Mouse (Mus musculus) regulatory T cell (primary cell): ENCODE results near the gene Ormdl1.
"Not testable (repeated sequence)": the region's sequence is repeated elsewhere in the genome, so short reads cannot be mapped to it uniquely, and the experiment has no call there.

Source experiments
- in situ Hi-C: fragments of 300-600 bp; cut with MboI, MseI; formaldehyde crosslinking; loops from one replicate; pipeline ENCODE4 v1.15.1; 2025; ENCODE audit warnings: high pct_unique_total_duplicates

The Ormdl1 gene

DNA sequence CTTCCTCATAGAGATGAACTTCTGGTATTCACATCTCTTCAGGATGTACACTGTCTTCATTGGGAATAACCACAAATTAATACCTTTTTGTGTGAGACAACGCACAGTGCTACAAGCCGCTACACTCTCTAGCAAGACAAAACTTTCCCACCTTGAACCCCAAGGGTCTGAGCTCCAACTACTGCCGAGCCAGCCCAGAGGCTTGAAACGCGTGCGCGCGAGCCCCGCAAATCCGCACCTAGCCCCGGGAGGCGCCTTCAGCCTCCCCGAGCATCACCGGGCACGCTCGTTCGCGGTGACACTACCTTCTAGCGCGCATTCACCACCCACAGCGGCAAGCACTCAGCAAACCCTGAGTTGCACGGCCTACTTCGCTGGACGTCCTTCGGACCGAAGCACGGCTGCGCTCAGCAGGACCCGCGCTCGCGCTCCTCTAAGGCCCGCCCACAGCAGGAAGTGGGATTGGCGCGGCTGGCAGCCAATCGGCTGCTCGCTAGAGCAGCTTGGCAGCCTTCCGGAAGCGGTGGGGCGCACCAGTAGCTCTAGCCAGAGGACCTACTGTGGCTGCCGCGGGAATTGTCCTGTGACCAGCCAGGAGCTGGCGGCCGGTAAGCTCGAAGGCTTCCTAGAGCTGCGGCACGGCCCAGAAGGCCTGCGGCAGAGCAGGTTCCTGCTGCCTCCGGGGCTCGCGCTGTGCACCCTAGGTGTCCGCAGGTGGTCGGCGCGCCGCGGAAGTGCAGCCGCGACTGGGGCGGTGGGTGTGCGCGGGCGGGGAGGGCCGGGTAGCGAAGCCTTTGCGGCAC, at the start of gene Ormdl1, which contains the start of the genes Pms1 and Gm28778:
Gene Ormdl1 (plus strand): TSS at position 515 of the 803 bp plus-strand sequence.
Gene Pms1 (minus strand): TSS at position 438 of the 803 bp plus-strand sequence.
Gene Gm28778 (plus strand): TSS at position 531 of the 803 bp plus-strand sequence.
- in situ Hi-C loops, result loop anchor here (5.0 to 10.0 kb wide), 2 partner anchors 56 to 242 kb away; partner anchors contain the start of genes Asdurf, Asnsd1 and Gm28551

DNA sequence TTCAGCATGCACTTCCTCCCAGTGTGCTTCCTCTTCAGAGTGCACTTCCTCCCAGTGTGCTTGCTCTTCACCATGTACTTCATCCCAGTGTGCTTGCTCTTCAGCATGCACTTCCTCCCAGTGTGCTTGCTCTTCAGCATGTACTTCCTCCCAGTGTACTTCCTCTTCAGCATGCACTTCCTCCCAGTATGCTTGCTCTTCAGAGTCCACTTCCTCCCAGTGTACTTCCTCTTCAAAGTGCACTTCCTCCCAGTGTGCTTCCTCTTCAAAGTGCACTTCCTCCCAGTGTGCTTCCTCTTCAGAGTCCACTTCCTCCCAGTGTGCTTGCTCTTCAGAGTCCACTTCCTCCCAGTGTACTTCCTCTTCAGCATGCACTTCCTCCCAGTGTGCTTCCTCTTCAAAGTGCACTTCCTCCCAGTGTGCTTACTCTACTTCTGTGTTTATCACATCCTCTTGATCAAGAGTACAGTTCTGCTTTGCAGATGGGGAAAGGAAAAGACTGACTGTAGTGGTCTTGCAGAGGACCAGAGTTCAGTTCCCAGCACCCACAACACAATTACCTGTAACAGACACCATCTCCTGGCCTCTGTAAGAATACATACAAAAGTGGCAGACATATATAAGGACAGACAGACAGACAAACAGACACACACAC, 31.8 kb upstream of the Ormdl1 start:
- in situ Hi-C loops, result not testable (repeated sequence)

GRCm38 (mm10) chr1:53269901-53270300, 27.0 kb upstream of the Ormdl1 start:
- in situ Hi-C loops, result no loop called here

DNA sequence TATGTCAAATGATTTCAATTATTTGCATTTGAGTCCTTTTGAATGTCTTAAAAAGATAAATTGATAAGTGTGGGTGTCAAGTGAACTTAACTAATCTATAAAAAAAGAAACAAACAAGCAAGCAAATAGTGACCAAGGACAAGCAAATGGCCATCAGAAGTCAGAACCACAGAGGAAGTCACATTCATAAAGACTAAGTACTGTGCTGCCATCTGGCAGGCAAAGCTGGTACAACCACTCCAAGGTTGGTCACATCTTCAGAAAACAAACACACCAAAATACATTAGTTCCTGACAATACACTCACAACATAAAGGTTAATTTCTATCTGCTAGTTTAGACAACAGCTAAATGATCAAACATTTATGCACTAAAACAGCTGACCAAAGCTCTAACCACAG, 24.2 kb upstream of the Ormdl1 start:
- in situ Hi-C loops, result no loop called here

DNA sequence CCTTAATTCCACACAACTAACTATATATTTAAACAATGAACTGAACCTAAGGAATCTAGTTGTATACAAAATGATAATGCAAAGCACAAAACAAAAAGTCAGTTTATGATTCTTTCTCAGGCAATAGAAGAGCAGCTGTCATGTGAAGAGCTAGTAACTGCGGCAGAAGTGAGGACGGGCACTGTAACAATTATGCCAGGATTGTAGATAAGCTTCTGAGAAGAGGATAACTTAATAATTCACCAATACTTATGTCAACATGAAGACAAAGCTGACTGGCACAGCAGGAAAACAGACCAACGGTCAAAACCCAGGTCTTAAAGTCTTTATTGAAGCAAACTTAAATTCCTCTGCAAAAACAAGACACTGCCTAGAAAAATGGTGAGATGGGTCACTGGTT, 5.7 kb upstream of the Ormdl1 start:
- in situ Hi-C loops, result loop anchor here (10.0 kb wide), 1 partner anchor 236 kb away; no protein-coding TSS in a partner anchor

GRCm38 (mm10) chr1:53300506-53300905, 3.6 kb downstream of the Ormdl1 start:
- in situ Hi-C loops, result no loop called here

GRCm38 (mm10) chr1:53312989-53313967, 16.4 kb downstream of the Ormdl1 start, which contains the start of gene Osgepl1:
TSS of gene Osgepl1 (plus strand) at chr1:53313624.
- in situ Hi-C loops, result loop anchor here (10.0 kb wide), 1 partner anchor 858 kb away; no protein-coding TSS in a partner anchor

DNA sequence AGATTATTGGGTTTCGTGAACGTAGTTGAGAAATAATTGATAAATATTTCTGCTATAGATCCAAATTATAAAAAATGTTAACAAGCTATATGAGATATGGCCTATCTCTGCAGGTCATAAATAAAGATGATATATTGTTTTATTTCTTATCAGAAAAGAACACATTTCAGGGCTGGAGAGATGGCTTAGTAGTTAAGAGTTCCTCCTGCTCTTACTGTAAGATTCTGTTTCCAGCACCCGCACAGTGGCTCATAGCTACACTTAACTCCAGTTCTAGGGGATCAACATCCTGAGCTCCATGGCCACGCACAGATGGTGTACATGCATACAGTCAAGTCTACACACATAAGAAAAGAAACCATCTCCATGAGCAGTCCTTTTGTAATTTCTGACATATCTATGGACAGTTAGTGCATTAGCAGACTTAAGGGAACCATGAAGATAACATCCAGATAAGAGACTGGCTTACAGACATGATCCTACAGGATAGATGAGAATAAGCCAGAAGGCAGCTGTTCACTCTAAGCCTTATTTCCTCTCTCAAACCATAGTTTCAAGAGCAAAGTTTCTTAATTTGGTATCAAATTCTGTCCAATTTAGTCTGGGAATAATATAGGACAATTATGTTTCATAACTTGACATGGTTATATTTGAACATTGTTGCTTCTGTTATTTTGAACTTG, 24.9 kb downstream of the Ormdl1 start:
- in situ Hi-C loops, result no loop called here

DNA sequence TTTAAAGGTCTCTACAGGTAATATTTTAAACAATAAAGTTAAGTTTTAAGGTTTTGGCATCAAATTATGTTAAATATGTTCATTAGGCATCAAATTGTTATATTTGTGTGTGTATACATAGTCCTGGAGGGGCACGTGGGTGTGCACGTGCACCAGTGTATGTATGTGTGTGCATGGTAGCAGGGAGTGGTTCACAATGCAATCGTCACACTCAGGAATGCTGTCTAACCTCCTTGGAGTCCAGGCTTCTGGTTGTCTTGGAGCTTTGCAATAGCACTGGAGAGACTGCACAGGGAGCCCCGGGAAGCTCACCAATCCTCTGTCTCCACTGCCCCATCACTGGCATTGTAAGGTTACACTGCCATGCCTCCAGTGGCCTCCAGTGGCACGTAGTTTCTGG, 26.4 kb downstream of the Ormdl1 start:
- in situ Hi-C loops, result no loop called here

DNA sequence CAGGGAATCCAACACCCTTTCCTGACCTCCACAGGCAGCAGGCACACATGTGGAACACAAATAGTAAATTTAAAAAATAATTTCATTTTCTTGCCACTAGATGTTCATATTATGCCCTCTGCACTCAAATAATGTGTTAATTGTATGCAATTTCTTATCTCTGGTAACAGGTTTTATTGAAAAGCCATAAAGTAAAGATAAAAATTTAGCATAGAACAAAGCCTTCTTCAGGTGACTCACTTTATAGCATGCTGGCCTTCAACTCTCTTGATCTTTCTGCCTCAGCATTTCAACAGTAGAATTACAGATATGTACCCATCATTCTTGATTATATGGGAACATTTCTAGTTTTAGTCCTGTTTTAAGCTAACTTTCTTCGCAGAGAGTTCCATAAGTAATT, 27.4 kb downstream of the Ormdl1 start:
- in situ Hi-C loops, result no loop called here

DNA sequence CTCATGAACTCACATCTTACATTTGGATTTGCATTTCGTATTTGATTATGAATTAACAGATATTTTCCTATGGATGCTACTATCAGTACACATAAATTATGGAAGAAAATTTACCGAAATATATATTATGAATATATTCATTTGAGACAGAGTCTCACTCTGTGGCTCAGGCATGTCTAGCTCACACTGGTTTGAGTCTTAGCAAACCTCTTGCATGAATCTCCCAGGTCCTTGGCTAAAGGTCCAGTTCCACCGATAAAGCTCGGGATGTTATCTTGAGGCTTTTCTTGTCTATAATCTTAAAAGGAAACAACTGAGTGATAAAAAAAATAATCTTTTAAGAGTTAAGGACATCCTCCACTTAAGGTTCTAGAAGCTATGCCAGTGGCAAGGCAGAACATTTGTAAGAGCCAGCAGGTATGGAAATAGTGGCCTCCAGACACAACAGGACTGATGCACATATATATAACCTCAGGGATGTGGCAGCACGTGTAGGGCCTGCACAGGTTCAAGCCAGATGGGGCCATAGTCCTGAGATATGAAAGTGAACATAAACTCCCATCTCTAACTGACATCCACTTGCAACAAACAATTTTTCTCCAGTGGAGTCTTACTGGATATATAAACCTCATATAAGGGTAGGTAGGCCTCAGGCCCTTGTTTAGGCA, 28.1 kb downstream of the Ormdl1 start:
- in situ Hi-C loops, result no loop called here

DNA sequence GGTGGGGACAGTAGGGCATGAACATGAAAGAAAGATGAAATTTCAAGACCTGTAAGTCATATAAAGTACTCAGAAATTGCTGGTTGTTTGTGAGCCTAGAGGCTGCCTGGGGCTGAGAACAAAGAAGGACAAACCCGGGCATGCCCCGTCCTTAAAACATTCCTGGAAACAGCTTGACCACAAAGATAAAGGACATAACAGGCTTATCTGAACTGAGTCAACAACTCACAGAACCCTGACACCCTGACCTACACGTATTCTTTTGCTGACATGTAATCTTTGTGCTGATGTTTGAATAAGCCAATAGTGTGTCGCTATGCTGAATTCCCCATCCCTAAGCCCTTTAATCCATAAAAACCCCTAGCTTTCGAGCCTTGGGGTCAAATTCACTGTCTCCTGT, 36.6 kb downstream of the Ormdl1 start:
- in situ Hi-C loops, result not testable (repeated sequence)

- in situ Hi-C loops, result no loop called here
Measured at GRCm38 (mm10) chr1:53335465-53335864, 38.6 kb downstream of the Ormdl1 start.

- in situ Hi-C loops, result not testable (repeated sequence)
Measured at GRCm38 (mm10) chr1:53337403-53337802, 40.5 kb downstream of the Ormdl1 start.

DNA sequence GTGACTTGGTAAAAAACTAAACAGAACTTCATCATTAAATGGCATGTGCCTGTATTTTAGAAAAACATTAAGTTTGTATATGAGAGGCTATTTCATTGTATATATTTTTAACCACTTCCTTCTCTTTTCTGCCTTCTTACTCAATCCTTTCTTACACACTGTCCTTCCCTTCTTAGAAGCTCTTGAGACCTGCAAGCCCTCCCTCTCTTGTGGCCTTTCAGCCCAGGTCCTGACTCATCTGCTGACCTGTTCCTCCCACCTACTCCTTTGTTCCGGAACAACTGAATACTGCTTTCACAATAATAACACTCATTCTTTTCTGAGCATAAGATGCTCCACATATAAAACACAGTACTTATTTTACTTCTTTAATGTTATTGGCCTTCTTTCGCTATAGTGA, 44.2 kb downstream of the Ormdl1 start:
- in situ Hi-C loops, result no loop called here

GRCm38 (mm10) chr1:53352327-53353261, 55.7 kb downstream of the Ormdl1 start, which contains the start of the genes Asdurf, Gm28551 and Asnsd1:
TSS of gene Asdurf (minus strand) at chr1:53352619.
TSS of gene Gm28551 (minus strand) at chr1:53352667.
TSS of gene Asnsd1 (minus strand) at chr1:53352752.
- in situ Hi-C loops, result loop anchor here (5.0 to 10.0 kb wide), 2 partner anchors 55 to 398 kb away; partner anchors contain the start of genes Gm28778, Ormdl1 and Pms1

DNA sequence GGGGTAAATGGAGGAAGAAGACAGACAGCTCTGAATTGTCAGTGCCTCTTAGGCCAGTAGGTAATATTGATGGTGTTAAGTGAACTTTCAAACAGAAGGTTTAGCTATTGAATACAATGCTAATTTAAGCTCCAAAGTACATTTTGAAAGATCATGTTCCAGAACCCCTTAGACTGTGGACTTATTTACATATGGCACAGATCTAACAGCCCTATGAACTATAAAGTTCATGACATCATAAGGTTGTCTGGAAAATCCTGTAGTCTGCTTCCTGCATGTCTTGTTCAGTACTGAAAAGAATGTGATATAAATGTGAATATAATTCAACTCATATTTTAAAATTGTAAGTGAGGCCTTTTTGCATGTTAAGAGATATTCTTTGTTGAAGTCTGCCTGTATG, 62.1 kb downstream of the Ormdl1 start:
- in situ Hi-C loops, result loop anchor here (10.0 kb wide), 1 partner anchor 404 kb away; no protein-coding TSS in a partner anchor
